In genomic region chr16:85899301-85899721, GRCm38 (mm10) we compare ENCODE assay signal across 9 mouse cellular contexts. TPM values are rescaled to one million over a fixed set of nuclear protein-coding genes. Genes with fewer than 3 reads are reported as not detected.
DNase-seq lines count a peak whose midpoint lies in the region; ATAC-seq lines count a peak whose summit lies in the region.
"Had no signal": no experiment of that assay in that cellular context is flagged by ENCODE, and none has a peak within 500 bp of the region (broad histone marks: within the 10 kb centered on the region; RNA-seq: fewer than 3 reads in every experiment).

No protein-coding gene starts in this region.

- no peaks in the 10 kb centered on the region for H3K9me3 ChIP-seq in intestine, embryonic 15.5 days
- no peaks in the 10 kb centered on the region for H3K9me3 ChIP-seq in liver, embryonic 12.5 days (replicated peaks)
- H3K9me3 ChIP-seq in neural tube, embryonic 11.5 days (ENCODE audit: control insufficient read depth, low read length), result no peaks in the 10 kb centered on the region

- 21% methylated on average over 25 of the region's 25 CpGs for WGBS in intestine, embryonic 15.5 days
- 19% methylated on average over 25 of the region's 25 CpGs for WGBS in liver, embryonic 12.5 days (ENCODE audit: insufficient replicate concordance)
- 15% methylated on average over 25 of the region's 25 CpGs for WGBS in neural tube, embryonic 11.5 days

- ATAC-seq in intestine, embryonic 15.5 days, result peak; percentile 58
- ATAC-seq in liver, embryonic 12.5 days, result no peak
- peak; percentile 33 for ATAC-seq in neural tube, embryonic 11.5 days (ENCODE audit: insufficient read depth, low FRiP score, low TSS enrichment)
- no peak for ATAC-seq in granulocyte monocyte progenitor cell, adult 5-6 weeks (replicated peaks; ENCODE audit: poor library complexity, severe bottlenecking)

- peak overlapping the region; percentile 83 for H3K4me2 ChIP-seq in intestine, embryonic 15.5 days (replicated peaks)
- peak overlapping the region; percentile 60 for H3K4me2 ChIP-seq in liver, embryonic 12.5 days
- peak overlapping the region; percentile 93 for H3K4me2 ChIP-seq in neural tube, embryonic 11.5 days (ENCODE audit: low read depth)

- H3K4me3 ChIP-seq in intestine, embryonic 15.5 days (replicated peaks), result peak overlapping the region; percentile 54
- H3K4me3 ChIP-seq in liver, embryonic 12.5 days, result peak overlapping the region; percentile 50
- H3K4me3 ChIP-seq in neural tube, embryonic 11.5 days (ENCODE audit: low read depth, low read length), result peak overlapping the region; percentile 46

- no peak overlapping the region for H3K27ac ChIP-seq in intestine, embryonic 15.5 days
- no peak overlapping the region for H3K27ac ChIP-seq in liver, embryonic 12.5 days
- H3K27ac ChIP-seq in neural tube, embryonic 11.5 days (ENCODE audit: low read depth, low read length), result no peak overlapping the region

- no peaks in the 10 kb centered on the region for H3K36me3 ChIP-seq in intestine, embryonic 15.5 days
- no peaks in the 10 kb centered on the region for H3K36me3 ChIP-seq in liver, embryonic 12.5 days
- H3K36me3 ChIP-seq in neural tube, embryonic 11.5 days (ENCODE audit: control insufficient read depth, insufficient read depth, low read length), result no peaks in the 10 kb centered on the region

- peaks cover 10% of the 10 kb centered on the region; the same call in 1 of the 2 replicates for H3K4me1 ChIP-seq in intestine, embryonic 15.5 days (replicated peaks)
- H3K4me1 ChIP-seq in liver, embryonic 12.5 days, result peaks cover 12% of the 10 kb centered on the region; the same call in 1 of the 2 replicates
- peaks cover 6% of the 10 kb centered on the region; the same call in 1 of the 2 replicates for H3K4me1 ChIP-seq in neural tube, embryonic 11.5 days (ENCODE audit: control insufficient read depth, insufficient read depth, low read length)

- H3K27me3 ChIP-seq in intestine, embryonic 15.5 days (replicated peaks), result peaks cover 25% of the 10 kb centered on the region
- peaks cover 49% of the 10 kb centered on the region for H3K27me3 ChIP-seq in liver, embryonic 12.5 days (replicated peaks)
- H3K27me3 ChIP-seq in neural tube, embryonic 11.5 days (ENCODE audit: control insufficient read depth, insufficient read depth, low read length), result peaks cover 10% of the 10 kb centered on the region; the same call in 1 of the 2 replicates

- H3K9ac ChIP-seq in intestine, embryonic 15.5 days, result no peak overlapping the region
- H3K9ac ChIP-seq in liver, embryonic 12.5 days, result no peak overlapping the region
- peak overlapping the region; percentile 58 for H3K9ac ChIP-seq in neural tube, embryonic 11.5 days (ENCODE audit: low read length)

- DNase-seq in NIH3T3 (ENCODE audit: low read depth), result peak; percentile 30
- DNase-seq in brain, adult 2 months (ENCODE audit: low read depth, low spot score), result peak; percentile 39
- peak; percentile 34 for DNase-seq in gastrocnemius, postnatal 10 days
- peak; percentile 46 for DNase-seq in neural tube, embryonic 11.5 days (ENCODE audit: low spot score)
- no peak for DNase-seq in spleen, postnatal 4 days (ENCODE audit: low spot score in 2 of 2)

RNA-seq across cellular contexts. Expression of gene Adamts5, which starts 2.3 kb away (rescaled TPM):
- 10 to 100 TPM; 10.9 to 13.3 TPM for total RNA-seq in gastrocnemius, postnatal 10 days (2021)
- polyA plus RNA-seq in intestine, embryonic 15.5 days (2015; fragmentation: Nextera tagmentation; extraction: Ambion mirVana), result 1.6 and 1.8 TPM in 2 replicates
- 0.49 and 0.61 TPM in 2 replicates for polyA plus RNA-seq in liver, embryonic 12.5 days (2016; fragmentation: Nextera tagmentation; extraction: Ambion mirVana)
- 1.8 and 2.1 TPM in 2 replicates for polyA plus RNA-seq in neural tube, embryonic 11.5 days (2014; fragmentation: Nextera tagmentation; extraction: Ambion mirVana)
- total RNA-seq in granulocyte monocyte progenitor cell, adult 5-6 weeks (2014; fragmentation: Nextera tagmentation), result not detected in 2 replicates
- total RNA-seq in granulocyte monocyte progenitor cell, adult 5-6 weeks (2017), result under 0.01 TPM in 1 of 2 replicates, not detected in the other
- total RNA-seq: common myeloid progenitor, adult 5-6 weeks had no signal

Comparison
In these comparisons a context has a peak if more than half of its experiments do, and no peak if none do; other contexts are left out.
1. DNase-seq: peak in NIH3T3 (single experiment), brain, adult 2 months (single experiment), gastrocnemius, postnatal 10 days (single experiment) and neural tube, embryonic 11.5 days (single experiment); none in spleen, postnatal 4 days (0 of 2).
2. ATAC-seq: peak in intestine, embryonic 15.5 days (single experiment) and neural tube, embryonic 11.5 days (single experiment); none in liver, embryonic 12.5 days (single experiment) and granulocyte monocyte progenitor cell, adult 5-6 weeks (single experiment).
3. Peak in every context shown above with its lines, with median percentiles within 50 percentile points of each other: H3K4me2 ChIP-seq and H3K4me3 ChIP-seq.